Mouse (Mus musculus): ENCODE results near the gene Igsf6.

Igsf6 gene

GRCm38 (mm10) chr7:121074281-121074680 is at the start of gene Igsf6:
Gene Igsf6, minus strand, starts transcription at chr7:121074572.
- DNase-seq (ENCODE audit: low read depth, low spot score) = no peak

- DNase-seq (ENCODE audit: low read depth, low spot score) = peak; percentile 77
Measured at GRCm38 (mm10) chr7:121120143-121120818, 45.9 kb upstream of the Igsf6 start.

- DNase-seq (ENCODE audit: low read depth, low spot score) = no peak
Measured at GRCm38 (mm10) chr7:121111762-121112161, 37.4 kb upstream of the Igsf6 start.

DNA sequence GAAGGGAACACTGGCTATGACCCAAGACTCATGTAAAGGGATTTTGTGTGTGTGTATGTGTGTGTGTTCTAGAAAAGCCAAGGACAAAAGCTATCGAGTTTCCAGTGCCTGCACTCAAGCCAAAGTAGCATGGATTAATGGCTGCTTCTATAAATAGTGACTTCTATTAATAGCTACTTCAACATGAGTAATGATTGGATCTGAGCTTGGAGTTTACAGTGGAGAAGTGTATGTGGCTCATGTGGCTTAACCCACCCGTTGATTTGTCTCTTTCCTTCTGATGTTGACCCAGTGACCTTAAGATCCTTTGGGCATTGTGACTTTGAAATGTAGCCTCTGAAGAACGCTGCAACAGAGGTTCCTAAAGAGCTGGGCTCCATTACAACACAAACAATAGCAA is 36.9 kb upstream of the Igsf6 start:
- no peak for DNase-seq (ENCODE audit: low read depth, low spot score)

DNA sequence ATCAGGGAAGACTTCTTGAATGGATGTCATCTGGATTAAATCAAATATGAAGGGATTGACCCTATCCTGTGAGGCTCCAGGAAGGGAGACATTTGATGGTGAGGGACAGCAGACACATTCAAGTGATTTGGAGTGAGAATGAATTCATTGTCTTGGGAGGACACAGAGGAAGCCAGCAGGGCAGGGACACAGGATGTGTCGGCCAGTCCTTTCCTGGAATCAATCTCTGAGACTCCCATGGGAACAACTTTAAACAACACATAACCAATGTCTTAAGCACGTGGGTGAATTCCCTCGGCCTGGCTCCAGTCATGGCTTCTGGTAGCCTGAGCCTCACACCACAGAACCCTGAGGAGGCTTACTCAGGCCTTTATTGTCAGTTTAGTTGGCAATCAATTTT is 33.5 kb upstream of the Igsf6 start:
- no peak for DNase-seq (ENCODE audit: low read depth, low spot score)

DNA sequence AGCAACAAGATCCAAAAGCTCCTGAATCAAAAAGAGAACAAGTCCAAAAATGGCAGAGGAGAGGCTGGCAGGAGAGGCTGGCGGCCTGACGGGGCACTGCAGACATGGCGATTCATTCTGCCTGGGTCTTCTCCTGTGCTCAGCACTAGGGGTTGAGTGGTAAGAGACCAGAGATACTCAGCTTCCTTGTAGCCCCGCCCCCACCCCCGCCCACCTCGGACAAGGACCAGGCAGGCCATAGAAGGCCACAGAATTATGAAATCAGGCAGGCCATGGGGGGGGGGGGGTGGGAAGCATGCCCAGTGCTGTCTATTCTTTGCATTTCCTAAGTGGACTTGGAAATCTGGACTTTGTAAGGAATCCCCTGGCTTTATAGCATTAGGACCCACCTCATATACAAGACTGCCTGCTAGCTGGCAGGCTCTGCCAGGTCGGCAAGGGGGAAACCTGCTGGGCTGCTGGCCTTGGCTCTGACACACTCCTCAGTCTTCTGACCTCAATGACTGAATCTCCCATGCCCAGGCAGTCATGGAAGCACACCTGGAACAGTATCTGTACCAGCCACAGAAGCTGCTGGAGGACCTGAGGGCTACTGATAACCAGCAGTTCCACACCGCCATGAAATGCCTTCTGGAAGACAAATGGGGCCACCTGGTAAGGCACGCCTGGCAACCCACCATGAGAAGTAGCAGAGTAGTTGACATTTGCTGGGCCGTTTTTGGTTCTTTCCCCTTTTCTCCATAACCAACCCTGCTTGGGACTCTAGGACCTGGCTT is 24.4 kb upstream of the Igsf6 start:
- no peak for DNase-seq (ENCODE audit: low read depth, low spot score)

- DNase-seq (ENCODE audit: low read depth, low spot score) = no peak
Measured at GRCm38 (mm10) chr7:121093026-121093425, 18.7 kb upstream of the Igsf6 start.

DNA sequence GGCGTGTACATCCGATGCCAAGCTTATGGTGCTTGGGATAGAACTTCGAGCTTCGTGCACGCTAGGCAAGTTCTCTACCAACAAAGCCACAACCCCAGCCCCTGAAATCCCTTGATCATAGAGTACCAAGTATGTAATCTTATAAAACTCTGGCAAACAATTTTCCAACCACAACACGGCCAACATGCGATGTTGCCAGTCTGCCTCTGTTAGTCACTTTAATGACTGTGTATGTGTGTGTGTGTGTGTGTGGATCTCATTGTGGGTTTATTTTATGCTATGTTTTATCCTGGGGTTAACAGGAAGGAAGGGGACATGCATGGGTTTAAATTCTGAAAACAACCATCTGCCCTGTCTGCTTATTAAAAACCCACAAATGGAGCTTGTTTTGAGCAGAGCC is 16.4 kb upstream of the Igsf6 start:
- DNase-seq (ENCODE audit: low read depth, low spot score) = no peak

- DNase-seq (ENCODE audit: low read depth, low spot score) = peak; percentile 55
Measured at GRCm38 (mm10) chr7:121088745-121089144, 14.4 kb upstream of the Igsf6 start.

- DNase-seq (ENCODE audit: low read depth, low spot score) = no peak
Measured at GRCm38 (mm10) chr7:121085500-121085899, 11.1 kb upstream of the Igsf6 start.

- DNase-seq (ENCODE audit: low read depth, low spot score) = no peak
Measured at GRCm38 (mm10) chr7:121084840-121085453, 10.6 kb upstream of the Igsf6 start.

DNA sequence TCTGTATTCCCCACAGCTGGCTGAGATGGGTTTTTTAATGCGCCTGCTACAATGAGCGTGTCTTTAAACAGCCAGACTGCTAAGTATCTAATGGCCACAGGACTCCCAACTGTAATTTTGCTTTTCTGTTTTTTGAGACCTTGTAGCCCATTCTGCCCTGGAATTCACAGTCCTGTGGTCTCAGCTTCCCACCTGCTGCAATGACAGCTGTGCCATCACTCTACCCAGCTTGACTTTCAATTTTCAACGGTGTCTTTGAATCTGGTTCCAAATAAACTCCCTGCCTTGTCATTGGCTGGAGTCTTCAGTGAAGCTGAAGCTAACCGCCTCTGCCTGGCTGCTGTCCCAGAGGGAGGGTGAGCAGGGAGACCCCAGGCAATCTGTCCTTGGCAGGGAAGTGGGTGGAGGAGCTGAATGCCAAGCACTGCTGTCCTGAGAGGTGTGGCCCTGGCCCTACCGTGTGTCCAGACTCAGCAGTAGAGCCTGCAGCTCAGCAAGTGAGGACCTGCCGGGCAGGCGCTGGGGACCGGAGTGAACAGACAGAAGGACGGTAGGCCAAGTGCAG is 8.7 kb upstream of the Igsf6 start:
- no peak for DNase-seq (ENCODE audit: low read depth, low spot score)

DNA sequence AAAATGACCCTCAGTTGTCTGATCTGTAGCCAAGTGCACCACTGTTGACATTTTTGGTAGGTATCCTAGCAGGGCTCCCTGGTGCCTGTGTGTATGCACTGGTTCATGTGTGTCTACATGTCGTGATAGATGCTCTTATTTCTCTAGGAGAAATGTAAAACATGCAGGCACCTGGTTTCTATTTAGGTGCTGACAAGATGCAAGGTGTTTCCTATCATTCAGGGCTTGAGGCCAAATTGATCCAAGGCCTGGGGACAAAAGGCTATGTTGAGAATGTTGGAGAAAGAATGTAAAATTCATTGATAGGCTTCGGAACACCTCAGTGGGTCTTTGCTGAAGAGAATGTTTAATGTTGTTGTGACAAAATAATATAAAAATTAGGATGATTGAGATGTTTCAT is 7.4 kb upstream of the Igsf6 start:
- DNase-seq (ENCODE audit: low read depth, low spot score) = no peak

DNA sequence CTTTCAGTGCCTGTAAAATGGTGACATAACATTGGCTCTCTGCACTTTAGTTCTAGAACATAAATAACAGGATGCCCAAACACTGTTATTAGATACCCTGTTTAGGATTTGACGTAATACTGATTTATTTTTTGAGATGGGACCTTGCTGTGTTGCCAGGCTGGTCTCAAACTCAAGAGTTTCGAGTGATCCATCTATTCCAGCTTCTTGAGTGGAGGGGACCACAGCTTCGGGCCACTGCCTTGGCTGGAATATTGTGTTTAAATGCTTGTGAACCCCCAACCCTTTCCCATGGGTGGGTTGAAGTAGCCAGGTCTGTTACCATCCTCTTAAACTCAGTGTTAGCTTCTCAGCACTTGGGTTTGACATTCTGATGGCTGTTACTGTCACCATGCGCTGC is 7.0 kb upstream of the Igsf6 start, which contains the start of gene Otoa:
TSS of gene Otoa (plus strand) at position 301 of the 400 bp plus-strand sequence.
- no peak for DNase-seq (ENCODE audit: low read depth, low spot score)

GRCm38 (mm10) chr7:121077829-121078228 is 3.5 kb upstream of the Igsf6 start:
- peak; percentile 62 for DNase-seq (ENCODE audit: low read depth, low spot score)

DNA sequence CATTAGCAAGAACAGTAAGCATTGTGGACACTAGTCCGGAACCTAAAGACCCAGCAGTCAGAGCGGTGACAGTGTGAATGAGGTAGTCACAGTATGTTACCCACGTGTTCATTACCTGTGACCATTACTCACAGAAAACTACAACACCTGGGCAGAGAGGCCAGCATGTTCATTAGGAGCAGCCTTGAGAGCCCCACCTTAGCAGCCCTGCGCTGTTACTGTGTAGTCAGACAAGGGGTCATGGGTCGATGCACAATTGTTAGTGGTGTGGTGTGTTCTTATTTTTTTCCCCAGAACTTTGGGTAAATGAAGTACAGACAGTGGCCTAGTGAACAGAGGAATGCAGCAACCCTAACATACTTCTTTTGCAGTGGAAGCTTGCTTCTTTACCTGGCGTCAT is 2.9 kb upstream of the Igsf6 start:
- no peak for DNase-seq (ENCODE audit: low read depth, low spot score)

- DNase-seq (ENCODE audit: low read depth, low spot score) = no peak
Measured at GRCm38 (mm10) chr7:121075416-121075815, 1.0 kb upstream of the Igsf6 start.

DNA sequence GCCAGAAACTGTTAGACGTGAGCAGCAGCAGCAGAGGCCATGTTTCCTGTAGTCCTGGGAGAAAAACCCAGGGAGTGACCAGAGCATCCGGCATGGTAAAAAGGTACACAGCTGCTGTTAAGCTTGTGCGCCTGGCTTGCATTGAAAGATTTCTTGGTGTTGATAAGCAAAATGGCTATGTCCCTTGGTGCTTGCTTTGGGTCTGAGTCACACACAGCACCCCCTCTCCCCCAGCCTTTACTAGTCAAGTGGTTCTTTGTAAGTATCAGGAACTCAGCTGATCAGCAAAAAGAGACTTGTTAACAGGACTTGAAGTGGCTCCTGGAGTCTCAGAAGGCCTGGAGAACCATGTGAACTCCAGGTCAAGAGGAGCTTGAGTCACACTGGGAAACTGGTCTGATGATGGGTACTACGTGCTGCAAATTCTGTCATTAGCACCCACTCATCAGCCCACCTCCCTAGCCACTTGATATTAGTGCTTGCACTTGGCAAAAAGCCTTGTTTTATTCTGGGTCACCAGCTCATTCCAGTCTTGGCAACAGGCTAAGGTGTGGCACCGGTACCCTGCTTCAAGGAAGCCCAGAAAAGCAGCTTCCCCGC is 529 bp upstream of the Igsf6 start:
- DNase-seq (ENCODE audit: low read depth, low spot score) = no peak

DNA sequence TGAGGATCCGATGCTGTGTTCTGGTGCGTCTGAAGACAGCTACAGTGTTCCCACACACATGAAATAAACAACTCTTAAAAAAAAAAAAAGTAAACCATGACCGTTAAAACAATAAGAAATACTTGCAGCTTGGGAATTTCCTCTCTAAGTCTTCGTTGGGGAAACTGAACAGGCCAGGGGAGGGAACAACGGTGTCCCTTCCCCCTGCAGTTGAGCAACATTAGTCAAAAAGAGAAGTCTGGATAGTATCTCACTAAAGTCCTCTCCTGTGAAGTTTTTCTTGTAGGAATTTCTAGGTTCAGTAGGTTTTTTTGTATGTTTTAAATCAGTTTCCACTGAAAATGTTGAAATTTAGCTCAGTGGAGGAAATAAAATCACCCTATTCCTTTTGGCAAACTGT is 1.9 kb downstream of the Igsf6 start:
- no peak for DNase-seq (ENCODE audit: low read depth, low spot score)

DNA sequence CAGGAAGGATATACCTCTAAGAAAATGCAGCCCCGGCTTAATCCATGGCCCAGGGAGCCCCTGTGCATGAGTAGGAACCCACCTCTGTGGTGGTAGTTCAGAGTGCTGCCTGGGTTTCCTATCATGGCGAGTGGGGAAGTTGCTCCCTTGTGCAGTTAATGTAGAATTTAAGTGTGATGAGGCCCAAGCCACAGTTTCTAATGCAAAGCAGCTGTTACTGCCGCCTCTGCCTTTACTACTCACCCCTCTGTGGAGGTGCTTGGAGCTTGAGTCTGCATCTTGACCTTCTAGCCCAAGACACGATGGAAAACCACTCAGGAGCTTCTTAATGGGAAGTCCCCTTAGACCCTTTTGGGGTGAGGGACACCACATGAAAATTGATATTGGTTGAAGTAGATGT is 3.1 kb downstream of the Igsf6 start:
- no peak for DNase-seq (ENCODE audit: low read depth, low spot score)

DNA sequence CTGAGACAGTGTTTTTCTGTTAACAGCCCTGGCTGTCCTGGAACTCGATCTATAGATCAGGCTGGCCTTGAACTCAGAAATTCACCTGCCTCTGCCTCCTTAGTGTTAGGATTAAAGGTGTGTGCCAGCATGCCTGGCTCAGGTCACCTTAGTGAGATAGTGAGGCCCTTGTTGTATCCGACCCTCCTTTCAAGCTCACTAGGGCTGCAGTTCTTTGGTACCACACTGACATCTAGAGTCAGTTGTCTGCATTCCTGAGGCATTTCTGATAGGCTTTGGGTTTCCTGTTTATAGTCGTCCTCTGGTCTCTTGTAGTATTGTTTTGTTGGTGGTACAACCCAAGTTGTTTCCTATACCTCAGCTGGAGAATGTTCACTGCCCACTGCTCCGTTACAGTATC is 10.1 kb downstream of the Igsf6 start:
- no peak for DNase-seq (ENCODE audit: low read depth, low spot score)

All from R1 (cell line).